Mouse (Mus musculus): ENCODE measurements around the gene Prm2. TPM values are rescaled to one million over a fixed set of nuclear protein-coding genes. Genes with fewer than 3 reads are reported as not detected.

Gene Prm2
- polyA plus RNA-seq, 1 experiment = not detected

DNA sequence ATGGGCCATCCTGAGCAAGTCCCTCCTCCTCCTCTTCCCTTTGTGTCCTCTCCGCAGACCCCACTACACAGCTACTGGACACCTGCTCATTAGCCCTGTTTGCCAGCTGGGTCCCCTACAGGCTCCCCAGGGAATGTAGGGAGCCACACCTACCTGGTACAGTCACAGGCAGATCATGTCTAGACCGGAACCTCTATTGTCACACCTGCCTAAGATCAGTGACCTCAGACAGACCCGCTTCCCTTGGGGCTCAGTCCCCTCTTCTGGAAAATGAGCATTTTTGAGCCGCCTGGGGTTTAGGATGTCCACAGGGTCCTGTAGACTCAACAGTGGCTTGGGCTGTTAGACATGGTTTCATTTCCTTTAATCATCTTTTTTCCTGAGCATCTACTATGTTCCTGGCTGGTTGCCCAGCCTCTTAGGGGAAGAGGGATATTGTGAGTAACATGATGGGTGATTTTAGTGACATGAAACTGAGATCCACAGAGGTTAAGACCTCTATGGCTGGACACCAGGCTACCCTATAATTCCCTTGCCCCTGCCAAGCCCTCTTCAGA lies 22.7 kb upstream of the Prm2 start:
- Histone ChIP-seq H3ac (ENCODE audit: control insufficient read depth, insufficient read length) (no peak overlapping the region), H3K79me2 (ENCODE audit: control insufficient read depth, insufficient read depth) (no peaks in the 10 kb centered on the region), H3K27me3 (ENCODE audit: control insufficient read depth, insufficient read depth, insufficient read length) (no peaks in the 10 kb centered on the region), H3K4me2 (ENCODE audit: low read depth) (no peak overlapping the region), H3K4me3 (no peak overlapping the region), H3K36me3 (ENCODE audit: control insufficient read depth, insufficient read depth) (no peaks in the 10 kb centered on the region)
- no peak for TF ChIP-seq CEBPB (IDR thresholded peaks at IDR 0.05; ENCODE audit: insufficient read depth, poor library complexity, severe bottlenecking)
- no peak for TF ChIP-seq E2F4 (IDR thresholded peaks at IDR 0.05; ENCODE audit: insufficient read depth)

DNA sequence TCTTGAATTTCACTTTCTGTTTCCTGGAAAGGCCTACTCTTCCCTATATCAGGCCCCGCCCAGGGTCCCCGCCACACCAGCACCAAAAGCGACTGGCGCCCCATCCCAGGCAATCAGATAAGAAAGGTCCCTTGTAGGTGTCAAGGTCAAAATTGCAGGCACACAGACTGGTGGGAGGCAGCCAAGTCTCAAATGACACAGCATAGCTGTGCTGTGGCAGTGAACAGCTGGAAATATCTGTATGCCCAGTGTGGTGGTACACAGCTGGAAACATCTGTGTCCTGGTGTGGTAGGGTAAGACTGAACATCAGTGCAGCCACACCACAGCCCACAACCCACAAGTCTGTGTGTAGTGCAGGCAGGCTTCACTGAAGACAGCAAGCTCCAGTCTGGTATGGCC lies 18.9 kb upstream of the Prm2 start:
- Histone ChIP-seq H3ac (ENCODE audit: control insufficient read depth, insufficient read length) (no peak overlapping the region), H3K79me2 (ENCODE audit: control insufficient read depth, insufficient read depth) (no peaks in the 10 kb centered on the region), H3K4me3 (no peak overlapping the region), H3K27me3 (ENCODE audit: control insufficient read depth, insufficient read depth, insufficient read length) (peaks cover 1% of the 10 kb centered on the region), H3K4me2 (ENCODE audit: low read depth) (no peak overlapping the region), H3K36me3 (ENCODE audit: control insufficient read depth, insufficient read depth) (no peaks in the 10 kb centered on the region)
- no peak for TF ChIP-seq REST (IDR thresholded peaks at IDR 0.05; ENCODE audit: insufficient read depth, insufficient read length)
- TF ChIP-seq E2F4 (IDR thresholded peaks at IDR 0.05; ENCODE audit: insufficient read depth) = no peak
- TF ChIP-seq POLR2AphosphoS2 (IDR thresholded peaks at IDR 0.05; ENCODE audit: insufficient read length, low read depth) = no peak
- TF ChIP-seq SRF (IDR thresholded peaks at IDR 0.05; ENCODE audit: control insufficient read depth, insufficient read length, low read depth) = no peak
- no peak for TF ChIP-seq MYOG (IDR thresholded peaks at IDR 0.05; ENCODE audit: control insufficient read depth in 1 of 3, insufficient read depth in 1 of 3, insufficient read length in 2 of 3, low read depth in 2 of 3)
- no peak for TF ChIP-seq TCF12 (IDR thresholded peaks at IDR 0.05; ENCODE audit: insufficient read depth, poor library complexity, severe bottlenecking)
- TF ChIP-seq MAX (IDR thresholded peaks at IDR 0.05; ENCODE audit: low read depth) = no peak
- no peak for TF ChIP-seq USF1 (IDR thresholded peaks at IDR 0.05; ENCODE audit: low read depth)
- TF ChIP-seq TCF3 (IDR thresholded peaks at IDR 0.05; ENCODE audit: insufficient read length, low read depth) = no peak
- no peak for TF ChIP-seq POLR2A (IDR thresholded peaks at IDR 0.05; ENCODE audit: insufficient read length, low read depth)
- TF ChIP-seq CEBPB (IDR thresholded peaks at IDR 0.05; ENCODE audit: insufficient read depth, poor library complexity, severe bottlenecking) = no peak
- TF ChIP-seq MYOD1 (IDR thresholded peaks at IDR 0.05; ENCODE audit: control insufficient read depth in 1 of 3, insufficient read length in 2 of 3, low read depth in 2 of 3) = no peak

DNA sequence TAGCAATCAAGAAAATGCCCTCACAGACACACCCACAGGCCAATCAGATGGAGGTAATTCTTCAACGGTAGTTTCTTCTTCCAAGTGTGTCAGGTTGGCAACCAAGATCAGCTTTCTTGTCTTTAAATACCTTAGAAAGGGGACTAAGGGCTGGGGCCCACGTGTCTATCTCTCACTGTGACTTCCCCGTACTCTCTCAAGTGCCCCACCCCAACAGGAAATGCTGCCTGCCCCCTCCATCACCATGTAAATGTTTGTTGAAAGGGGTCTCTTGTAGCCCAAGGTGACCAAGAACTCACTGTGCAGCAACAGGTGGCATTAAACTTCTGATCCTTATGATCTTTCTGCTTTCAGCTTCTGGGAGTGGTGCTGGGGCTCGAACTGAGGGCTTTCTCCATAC lies 17.8 kb upstream of the Prm2 start:
- Histone ChIP-seq H3ac (ENCODE audit: control insufficient read depth, insufficient read length) (no peak overlapping the region), H3K27me3 (ENCODE audit: control insufficient read depth, insufficient read depth, insufficient read length) (peaks cover 13% of the 10 kb centered on the region), H3K4me3 (no peak overlapping the region), H3K4me2 (ENCODE audit: low read depth) (no peak overlapping the region), H3K36me3 (ENCODE audit: control insufficient read depth, insufficient read depth) (no peaks in the 10 kb centered on the region), H3K79me2 (ENCODE audit: control insufficient read depth, insufficient read depth) (no peaks in the 10 kb centered on the region)
- TF ChIP-seq MAX (IDR thresholded peaks at IDR 0.05; ENCODE audit: low read depth) = no peak
- TF ChIP-seq TCF3 (IDR thresholded peaks at IDR 0.05; ENCODE audit: insufficient read length, low read depth) = no peak
- no peak for TF ChIP-seq USF1 (IDR thresholded peaks at IDR 0.05; ENCODE audit: low read depth)
- no peak for TF ChIP-seq REST (IDR thresholded peaks at IDR 0.05; ENCODE audit: insufficient read depth, insufficient read length)
- no peak for TF ChIP-seq CEBPB (IDR thresholded peaks at IDR 0.05; ENCODE audit: insufficient read depth, poor library complexity, severe bottlenecking)
- no peak for TF ChIP-seq TCF12 (IDR thresholded peaks at IDR 0.05; ENCODE audit: insufficient read depth, poor library complexity, severe bottlenecking)
- no peak for TF ChIP-seq POLR2AphosphoS2 (IDR thresholded peaks at IDR 0.05; ENCODE audit: insufficient read length, low read depth)
- TF ChIP-seq POLR2A (IDR thresholded peaks at IDR 0.05; ENCODE audit: insufficient read length, low read depth) = no peak
- TF ChIP-seq E2F4 (IDR thresholded peaks at IDR 0.05; ENCODE audit: insufficient read depth) = no peak
- no peak for TF ChIP-seq MYOG (IDR thresholded peaks at IDR 0.05; ENCODE audit: control insufficient read depth in 1 of 3, insufficient read depth in 1 of 3, insufficient read length in 2 of 3, low read depth in 2 of 3)
- no peak for TF ChIP-seq MYOD1 (IDR thresholded peaks at IDR 0.05; ENCODE audit: control insufficient read depth in 1 of 3, insufficient read length in 2 of 3, low read depth in 2 of 3)
- TF ChIP-seq SRF (IDR thresholded peaks at IDR 0.05; ENCODE audit: control insufficient read depth, insufficient read length, low read depth) = no peak

DNA sequence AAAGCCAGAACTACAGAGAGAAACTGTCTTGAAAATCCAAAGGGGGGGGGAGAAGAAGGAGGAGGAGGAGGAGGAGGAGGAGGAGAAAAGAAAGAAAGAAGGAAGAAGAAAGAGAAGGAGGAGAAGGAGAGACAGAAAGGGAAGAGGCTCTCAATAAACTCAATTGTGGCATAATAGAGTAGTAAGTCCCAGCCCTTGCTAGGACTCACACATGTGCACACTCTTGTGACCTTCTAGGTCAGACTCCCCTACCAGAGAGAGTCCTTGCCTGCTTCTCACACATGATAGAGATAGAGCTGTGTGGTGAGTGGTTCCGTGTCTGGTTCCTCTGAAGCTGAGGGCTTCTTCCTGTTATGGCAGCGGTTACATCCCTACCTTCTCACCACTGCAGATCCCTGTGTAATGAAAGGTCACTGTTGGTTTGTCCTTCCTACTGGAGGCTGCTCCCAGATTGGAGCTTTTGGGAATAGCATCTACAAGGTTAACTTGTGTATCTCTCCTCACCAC lies 17.0 kb upstream of the Prm2 start, which contains the start of gene Gm11172:
Gene Gm11172, plus strand, starts transcription at position 51 of the 507 bp plus-strand sequence.
- Histone ChIP-seq H3K4me3 (no peak within 1 kb of the TSS), H3K36me3 (ENCODE audit: control insufficient read depth, insufficient read depth) (no peaks in the 10 kb centered on the region)
- TF ChIP-seq E2F4 (IDR thresholded peaks at IDR 0.05; ENCODE audit: insufficient read depth) (no peak), TCF3 (IDR thresholded peaks at IDR 0.05; ENCODE audit: insufficient read length, low read depth) (no peak), MAX (IDR thresholded peaks at IDR 0.05; ENCODE audit: low read depth) (no peak), MYOG (IDR thresholded peaks at IDR 0.05; ENCODE audit: control insufficient read depth in 1 of 3, insufficient read depth in 1 of 3, insufficient read length in 2 of 3, low read depth in 2 of 3) (no peak), POLR2A (IDR thresholded peaks at IDR 0.05; ENCODE audit: insufficient read length, low read depth) (no peak), SRF (IDR thresholded peaks at IDR 0.05; ENCODE audit: control insufficient read depth, insufficient read length, low read depth) (no peak), CEBPB (IDR thresholded peaks at IDR 0.05; ENCODE audit: insufficient read depth, poor library complexity, severe bottlenecking) (no peak), REST (IDR thresholded peaks at IDR 0.05; ENCODE audit: insufficient read depth, insufficient read length) (no peak), MYOD1 (IDR thresholded peaks at IDR 0.05; ENCODE audit: control insufficient read depth in 1 of 3, insufficient read length in 2 of 3, low read depth in 2 of 3) (no peak), USF1 (IDR thresholded peaks at IDR 0.05; ENCODE audit: low read depth) (no peak), POLR2AphosphoS2 (IDR thresholded peaks at IDR 0.05; ENCODE audit: insufficient read length, low read depth) (no peak), TCF12 (IDR thresholded peaks at IDR 0.05; ENCODE audit: insufficient read depth, poor library complexity, severe bottlenecking) (no peak)

More for the DNA sequence above, 17.0 kb upstream of the Prm2 start, which contains the start of gene Gm11172:
- no peaks in the 10 kb centered on the region for H3K79me2 ChIP-seq (ENCODE audit: control insufficient read depth, insufficient read depth)
- H3K4me2 ChIP-seq (ENCODE audit: low read depth) = no peak within 1 kb of the TSS
- no peak within 1 kb of the TSS for H3ac ChIP-seq (ENCODE audit: control insufficient read depth, insufficient read length)
- H3K27me3 ChIP-seq (ENCODE audit: control insufficient read depth, insufficient read depth, insufficient read length) = peaks cover 19% of the 10 kb centered on the region
